Mouse (Mus musculus) stomach, embryonic 16.5 days (tissue): Measurements from ENCODE around the gene Fam185a. TPM values are rescaled to one million over a fixed set of nuclear protein-coding genes. Genes with fewer than 3 reads are reported as not detected.

ENCODE experiments used
- ATAC-seq: fragments of 200-750 bp; cut with Nextera tagmentation; 2 replicates; pipeline ENCODE4 v1.8.0; 2017; ENCODE audit warnings: moderate number of reproducible peaks, moderate TSS enrichment; ENCODE audit not compliant: insufficient read depth, low FRiP score
- H3K27ac ChIP-seq: fragments of 300-500 bp; sonication (generic); 2 replicates; pipeline ENCODE4 v1.5.1; 2014; ENCODE audit warnings: low read length
- H3K27me3 ChIP-seq: fragments of 300-500 bp; sonication (generic); 2 replicates; pipeline ENCODE4 v1.6.1; 2014; ENCODE audit warnings: low read length, control low read depth, mixed read lengths; ENCODE audit not compliant: control insufficient read depth, insufficient read depth
- H3K36me3 ChIP-seq: fragments of 300-500 bp; sonication (generic); 2 replicates; pipeline ENCODE4 v1.6.1; 2014; ENCODE audit warnings: low read length; ENCODE audit not compliant: control insufficient read depth, insufficient read depth
- H3K4me1 ChIP-seq: fragments of 300-500 bp; sonication (generic); 2 replicates; pipeline ENCODE4 v1.6.1; 2014; ENCODE audit warnings: low read length, control low read depth, mixed read lengths; ENCODE audit not compliant: control insufficient read depth, insufficient read depth
- H3K4me2 ChIP-seq: fragments of 300-500 bp; sonication (generic); 2 replicates; pipeline ENCODE4 v1.6.1; 2014; ENCODE audit warnings: low read depth, low read length, mixed read lengths
- H3K4me3 ChIP-seq: fragments of 300-500 bp; sonication (generic); replicated peaks from 2 replicates; pipeline ENCODE4 v1.5.1; 2014; ENCODE audit warnings: mild to moderate bottlenecking, low read length
- H3K9ac ChIP-seq: fragments of 300-500 bp; sonication (generic); 2 replicates; pipeline ENCODE4 v1.6.1; 2014; ENCODE audit warnings: low read length
- H3K9me3 ChIP-seq: fragments of 300-500 bp; sonication (generic); replicated peaks from 2 replicates; pipeline ENCODE4 v1.6.1; 2016; ENCODE audit warnings: low read length, control low read depth; ENCODE audit not compliant: control insufficient read depth
- WGBS: fragments of 180-500 bp; shearing (Covaris S2); extraction: QIAGEN DNeasy Blood & Tissue Kit; methylation state at CpG from one replicate; pipeline ENCODE4 v1.1.7; 2014; 5-methylcytosine and 5-hydroxymethylcytosine counted together
- polyA plus RNA-seq: library from polyadenylated mRNA; unstranded; fragments of >200 nt; fragmentation: Nextera tagmentation; extraction: Ambion mirVana; gene quantifications from 2 replicates; pipeline ENCODE4 v1.2.1, GENCODE M21; 2015

Gene Fam185a
- polyA plus RNA-seq, 1 experiment from 2014 or later: 6.8 TPM

DNA sequence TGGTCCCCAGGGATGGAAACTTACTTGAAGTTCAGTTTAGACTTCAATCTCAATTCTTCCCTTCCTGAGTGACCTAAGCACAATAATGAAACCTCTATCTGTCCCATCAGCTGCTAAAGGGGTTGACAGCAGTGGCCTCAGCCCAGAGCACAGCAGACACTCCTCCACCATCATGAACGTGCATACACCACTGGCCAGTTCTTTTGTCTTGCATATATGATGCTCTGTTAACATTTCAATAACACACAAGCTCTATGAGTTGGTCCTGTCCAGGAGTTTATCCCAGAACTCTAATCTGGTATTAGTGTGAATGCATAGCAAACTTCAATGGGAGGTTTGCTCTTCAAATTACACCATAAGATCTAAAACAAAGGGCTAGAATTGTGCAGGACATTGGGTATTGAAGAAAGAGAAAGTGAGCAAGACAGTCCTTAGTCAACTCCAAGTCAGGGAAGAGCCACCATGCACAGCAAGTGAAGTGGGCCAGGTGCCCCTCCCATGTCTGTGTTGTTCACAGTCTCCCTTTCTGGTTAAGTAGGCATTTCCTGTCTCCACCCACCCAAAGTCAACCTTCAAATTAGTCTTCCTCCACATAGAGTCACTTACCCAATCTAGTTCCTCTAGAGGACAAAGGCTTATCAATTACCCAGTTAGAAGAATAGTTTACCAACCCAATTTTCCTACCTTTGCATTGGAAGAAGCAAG lies 10.5 kb upstream of the Fam185a start:
- H3K36me3 ChIP-seq: no peaks in the 10 kb centered on the region
- no peaks in the 10 kb centered on the region for H3K4me1 ChIP-seq
- H3K4me3 ChIP-seq: no peak overlapping the region
- no peak overlapping the region for H3K27ac ChIP-seq
- no peak for ATAC-seq
- no peak overlapping the region for H3K4me2 ChIP-seq
- WGBS: 58% methylated on average over 1 of the region's 1 CpGs
- H3K27me3 ChIP-seq: no peaks in the 10 kb centered on the region
- no peak overlapping the region for H3K9ac ChIP-seq
- H3K9me3 ChIP-seq: no peaks in the 10 kb centered on the region

DNA sequence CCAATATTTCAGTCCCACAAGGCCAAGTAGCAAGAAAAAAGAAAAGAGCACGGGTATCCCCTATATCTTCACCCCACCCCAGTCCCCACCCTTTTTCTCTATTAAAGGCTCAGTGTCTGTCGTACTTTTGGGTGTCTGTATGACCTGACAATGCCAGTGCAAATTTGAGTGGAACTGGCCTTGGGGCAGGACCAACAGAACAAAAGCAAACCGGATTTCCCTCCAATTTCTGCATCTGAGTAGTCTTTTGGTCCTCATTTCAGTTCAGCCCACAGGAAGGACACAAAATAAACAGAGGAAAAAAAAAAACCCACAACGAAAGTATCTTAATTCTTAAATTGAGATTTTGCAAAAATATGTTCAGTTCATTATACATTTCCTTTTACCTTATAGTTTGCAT lies 6.1 kb upstream of the Fam185a start:
- WGBS: 50% methylated on average over 4 of the region's 4 CpGs
- Histone ChIP-seq H3K36me3 (no peaks in the 10 kb centered on the region), H3K27me3 (no peaks in the 10 kb centered on the region), H3K9ac (no peak overlapping the region), H3K4me2 (no peak overlapping the region), H3K9me3 (no peaks in the 10 kb centered on the region), H3K4me3 (no peak overlapping the region), H3K4me1 (no peaks in the 10 kb centered on the region), H3K27ac (no peak overlapping the region)
- no peak for ATAC-seq

DNA sequence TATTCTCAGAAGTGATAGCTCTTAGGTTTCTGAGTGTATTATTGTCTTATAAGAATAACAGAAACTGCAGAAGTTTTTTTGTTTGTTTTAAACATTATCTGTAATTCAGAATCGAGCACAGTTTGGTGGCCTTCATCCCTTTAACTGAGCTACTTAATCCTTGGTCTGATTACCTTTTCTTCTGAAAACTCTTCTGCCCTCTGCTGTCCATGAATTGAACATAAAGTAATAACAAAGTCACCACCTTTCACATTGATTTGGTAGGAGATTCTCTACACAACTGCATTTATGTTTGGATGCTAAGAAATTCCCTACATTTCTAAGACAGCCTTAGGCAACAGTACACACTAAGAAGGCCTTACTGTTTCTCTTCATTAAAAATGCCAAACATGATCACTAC lies 4.1 kb upstream of the Fam185a start:
- 10% methylated on average over 1 of the region's 1 CpGs for WGBS

DNA sequence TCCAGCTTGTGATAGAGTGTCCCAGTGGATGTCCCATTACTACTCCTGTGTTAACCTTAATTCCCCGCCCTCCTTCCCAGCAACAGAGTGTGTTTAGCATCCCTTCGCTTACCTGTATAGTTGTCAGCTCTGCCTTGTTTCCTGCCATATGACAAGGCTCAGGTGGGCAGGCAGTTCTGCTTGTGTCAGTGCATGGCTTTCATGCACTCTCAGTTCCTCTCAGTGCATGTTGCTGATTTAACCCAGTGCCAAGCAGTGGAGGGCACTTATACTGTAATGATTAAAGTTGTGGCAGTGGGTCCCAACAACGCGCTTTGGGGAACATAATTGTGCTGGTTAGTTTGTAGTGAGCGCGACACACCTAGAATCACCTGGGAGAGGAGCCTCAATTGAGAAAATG lies 1.9 kb downstream of the Fam185a start:
- Histone ChIP-seq H3K9ac (no peak overlapping the region), H3K4me2 (peak overlapping the region; percentile 96; the same call in 1 of the 2 replicates), H3K4me1 (peaks cover 8% of the 10 kb centered on the region; the same call in 1 of the 2 replicates), H3K27ac (no peak overlapping the region), H3K9me3 (no peaks in the 10 kb centered on the region), H3K27me3 (no peaks in the 10 kb centered on the region), H3K36me3 (no peaks in the 10 kb centered on the region), H3K4me3 (no peak overlapping the region)
- ATAC-seq: no peak
- WGBS: 94% methylated on average over 6 of the region's 6 CpGs

More for the DNA sequence above, 4.1 kb upstream of the Fam185a start:
- H3K4me3 ChIP-seq: no peak overlapping the region
- ATAC-seq: no peak
- H3K27me3 ChIP-seq: no peaks in the 10 kb centered on the region
- peaks cover 4% of the 10 kb centered on the region; the same call in 1 of the 2 replicates for H3K4me1 ChIP-seq
- no peaks in the 10 kb centered on the region for H3K36me3 ChIP-seq
- no peak overlapping the region for H3K27ac ChIP-seq
- no peak overlapping the region for H3K4me2 ChIP-seq
- no peaks in the 10 kb centered on the region for H3K9me3 ChIP-seq
- H3K9ac ChIP-seq: no peak overlapping the region

DNA sequence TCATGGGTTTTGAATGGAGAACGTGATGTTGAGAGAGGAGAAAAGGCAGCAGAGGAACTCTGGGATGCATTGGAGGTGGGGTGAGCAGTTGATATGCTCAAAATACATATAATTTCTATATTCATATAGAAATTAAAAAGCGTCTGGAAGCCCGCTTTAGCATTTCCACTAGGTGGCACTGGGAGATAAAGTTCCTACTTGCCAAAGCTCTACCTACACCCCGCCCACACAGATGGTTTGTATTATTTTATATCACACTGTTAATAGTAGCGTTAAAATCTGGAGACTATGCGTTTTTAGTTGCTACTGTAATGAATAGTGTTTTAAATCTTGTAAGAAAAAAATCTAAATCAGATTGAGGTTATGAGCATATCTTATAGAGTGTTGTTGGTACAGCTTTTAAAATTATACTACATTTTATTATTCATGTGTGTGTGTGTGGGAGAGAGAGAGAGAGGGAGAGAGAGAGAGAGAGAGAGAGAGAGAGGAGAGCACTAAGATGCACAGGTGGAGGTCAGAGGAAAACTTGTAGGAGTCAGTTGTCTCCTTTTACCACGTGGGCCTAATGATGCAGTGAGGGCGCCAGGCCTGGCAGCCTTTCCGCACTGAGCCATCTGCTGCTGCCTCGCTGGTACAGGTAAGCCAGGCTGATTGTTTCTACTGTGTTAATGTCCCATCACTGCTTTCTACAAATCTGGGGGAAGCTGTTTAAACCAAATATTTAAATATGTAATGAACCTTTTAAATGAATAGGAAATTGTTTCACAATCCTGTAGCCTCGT lies 9.6 kb downstream of the Fam185a start:
- ATAC-seq: no peak
- H3K4me1 ChIP-seq: no peaks in the 10 kb centered on the region
- H3K9ac ChIP-seq: no peak overlapping the region
- H3K27ac ChIP-seq: no peak overlapping the region
- H3K36me3 ChIP-seq: no peaks in the 10 kb centered on the region
- WGBS: 64% methylated on average over 11 of the region's 11 CpGs
- H3K9me3 ChIP-seq: no peaks in the 10 kb centered on the region
- H3K27me3 ChIP-seq: no peaks in the 10 kb centered on the region
- no peak overlapping the region for H3K4me3 ChIP-seq
- H3K4me2 ChIP-seq: no peak overlapping the region

DNA sequence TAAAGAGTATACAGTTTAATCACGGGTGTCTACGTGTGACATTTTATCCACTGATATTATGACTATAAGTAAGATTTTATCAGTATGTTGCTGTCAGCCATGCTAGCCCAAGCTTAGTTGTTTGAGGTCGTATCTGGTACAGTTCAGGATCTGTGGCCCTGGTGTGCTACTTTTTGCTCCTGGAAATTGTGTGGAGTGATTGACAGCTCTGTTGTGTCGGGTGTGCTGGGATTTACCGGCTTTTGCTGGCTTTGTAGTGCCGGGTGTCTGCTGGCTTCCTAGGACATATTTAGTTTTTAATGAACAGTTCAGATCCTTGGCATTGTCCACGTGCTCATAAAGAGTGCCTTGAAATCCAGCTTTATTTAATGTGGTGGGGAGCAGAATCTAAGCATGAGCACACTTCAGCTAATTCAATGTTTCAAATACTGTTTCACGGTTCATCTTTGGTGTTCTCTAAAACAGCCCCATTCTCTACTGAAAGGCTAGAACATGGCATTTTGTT lies 11.8 kb downstream of the Fam185a start:
- Histone ChIP-seq H3K4me1 (peaks cover 15% of the 10 kb centered on the region), H3K27me3 (no peaks in the 10 kb centered on the region), H3K27ac (no peak overlapping the region), H3K4me3 (no peak overlapping the region), H3K9ac (no peak overlapping the region), H3K9me3 (no peaks in the 10 kb centered on the region), H3K4me2 (no peak overlapping the region), H3K36me3 (no peaks in the 10 kb centered on the region)
- WGBS: 63% methylated on average over 8 of the region's 8 CpGs
- ATAC-seq: no peak

DNA sequence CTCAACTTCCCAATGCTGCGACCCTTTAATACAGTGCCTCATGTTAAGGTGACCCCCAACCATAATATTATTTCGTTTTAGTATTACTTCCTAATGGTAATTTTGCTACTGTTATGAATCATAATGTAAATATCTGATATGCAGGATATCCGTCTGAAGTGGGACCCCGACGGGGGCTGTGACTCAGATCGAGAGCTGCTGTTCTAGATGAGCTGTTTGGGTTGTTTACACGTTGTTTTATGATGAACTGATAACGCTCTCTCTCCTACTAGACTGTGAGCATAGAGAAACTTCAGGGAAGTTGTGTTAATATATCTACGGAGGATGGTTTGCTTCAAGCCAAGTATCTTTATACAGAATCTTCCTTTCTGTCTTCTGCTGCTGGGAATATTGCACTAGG lies 13.7 kb downstream of the Fam185a start:
- Histone ChIP-seq H3K9me3 (no peaks in the 10 kb centered on the region), H3K27ac (no peak overlapping the region), H3K4me3 (no peak overlapping the region), H3K4me1 (peaks cover 16% of the 10 kb centered on the region), H3K36me3 (no peaks in the 10 kb centered on the region), H3K27me3 (no peaks in the 10 kb centered on the region), H3K9ac (no peak overlapping the region), H3K4me2 (no peak overlapping the region)
- no peak for ATAC-seq
- WGBS: 69% methylated on average over 9 of the region's 9 CpGs

DNA sequence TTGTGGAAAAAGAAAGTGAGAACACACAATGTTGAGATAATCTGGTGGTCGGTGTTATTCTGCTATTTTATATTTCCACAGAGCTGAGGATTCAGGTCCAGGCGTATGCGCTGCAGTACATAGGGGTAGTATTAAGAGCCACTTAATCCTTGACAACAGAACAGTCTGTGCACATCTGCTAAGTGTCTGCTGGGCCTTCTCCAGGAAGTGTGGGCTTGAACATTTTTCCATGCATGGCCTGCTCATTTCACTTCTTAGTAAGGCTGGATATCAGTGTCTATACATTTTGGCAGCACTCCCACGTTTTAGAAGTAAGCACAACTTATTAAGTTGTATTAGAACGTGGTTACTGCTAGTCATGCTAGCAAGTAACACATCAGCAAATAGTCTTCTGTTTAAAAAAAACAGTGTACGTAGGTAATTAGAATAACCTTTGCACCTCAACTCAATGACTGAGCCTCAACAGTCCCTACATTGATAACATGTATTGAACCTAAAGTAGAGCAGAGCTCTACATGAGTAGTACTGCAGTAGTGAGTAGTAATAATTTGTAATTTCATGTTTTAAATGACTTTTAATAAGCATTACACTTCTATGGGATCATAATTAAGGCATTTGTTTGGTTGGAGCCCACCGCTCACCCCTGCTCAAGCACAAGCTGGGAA lies 14.8 kb downstream of the Fam185a start:
- H3K36me3 ChIP-seq: no peaks in the 10 kb centered on the region
- H3K27me3 ChIP-seq: no peaks in the 10 kb centered on the region
- ATAC-seq: peak; percentile 65; the same call in 1 of the 2 replicates
- no peaks in the 10 kb centered on the region for H3K9me3 ChIP-seq
- H3K27ac ChIP-seq: peak overlapping the region; percentile 23; the same call in 1 of the 2 replicates
- no peak overlapping the region for H3K4me3 ChIP-seq
- peaks cover 16% of the 10 kb centered on the region for H3K4me1 ChIP-seq
- H3K9ac ChIP-seq: no peak overlapping the region
- H3K4me2 ChIP-seq: no peak overlapping the region
- 51% methylated on average over 7 of the region's 7 CpGs for WGBS
